Comparison of ENCODE assay signal across 10 mouse cellular contexts in the genomic region with DNA sequence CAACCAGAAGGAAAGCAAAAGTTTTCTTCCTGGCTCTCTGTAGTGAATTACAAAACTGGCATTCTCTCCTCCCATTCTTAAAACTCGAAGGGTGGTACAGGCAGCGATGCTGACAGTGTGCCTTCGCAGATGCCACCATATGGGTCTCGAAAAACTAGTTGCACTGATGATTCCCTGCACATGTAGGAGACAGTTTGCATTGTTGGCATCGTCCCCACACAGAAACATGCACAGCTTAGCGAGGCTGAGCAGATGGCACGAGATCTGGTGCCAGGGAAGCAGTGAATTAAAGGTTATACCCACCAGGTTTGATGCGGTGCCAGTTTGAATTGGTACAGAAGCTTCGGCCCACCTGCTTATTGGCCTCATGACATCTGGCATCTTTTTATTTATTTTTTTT.
DNase-seq lines count a peak whose midpoint lies in the region; ATAC-seq and TF ChIP-seq lines count a peak whose summit lies in the region.
"Had no signal": no experiment of that assay in that cellular context is flagged by ENCODE, and none has a peak within 500 bp of the region (broad histone marks: within the 10 kb centered on the region; RNA-seq: fewer than 3 reads in every experiment).

No protein-coding gene starts in this region.

- H3K4me3 ChIP-seq in neural tube, embryonic 14.5 days (ENCODE audit: low read depth, low read length) = no peak overlapping the region
- H3K4me3 ChIP-seq in kidney, adult 2 months (ENCODE audit: insufficient read depth, low read depth, low read length) = no peak overlapping the region
- H3K4me3 ChIP-seq in kidney, embryonic 15.5 days (replicated peaks) = no peak overlapping the region
- H3K4me3 ChIP-seq: heart, embryonic 13.5 days; limb, embryonic 13.5 days had no signal

- no peak for TF ChIP-seq CTCF in kidney, adult 2 months (conservative IDR thresholded peaks at IDR 0.05; ENCODE audit: insufficient read depth, insufficient read length, low read depth, low read length)

- 52% methylated on average over 9 of the region's 9 CpGs for WGBS in neural tube, embryonic 14.5 days
- 83% methylated on average over 9 of the region's 9 CpGs for WGBS in kidney, adult 2 months
- WGBS in kidney, embryonic 15.5 days = 87% methylated on average over 9 of the region's 9 CpGs

- no peaks in the 10 kb centered on the region for H3K27me3 ChIP-seq in neural tube, embryonic 14.5 days (ENCODE audit: control insufficient read depth, insufficient read depth, low read length)
- no peaks in the 10 kb centered on the region for H3K27me3 ChIP-seq in kidney, adult 2 months (replicated peaks; ENCODE audit: control insufficient read depth, insufficient read depth, low read length)
- no peaks in the 10 kb centered on the region for H3K27me3 ChIP-seq in kidney, embryonic 15.5 days
- H3K27me3 ChIP-seq: heart, embryonic 13.5 days; limb, embryonic 13.5 days had no signal

- peak; percentile 91 for DNase-seq in brain, embryonic 18.5 days (ENCODE audit: low read depth, low spot score)
- DNase-seq in cerebellum, postnatal 25 days = peak; percentile 99
- DNase-seq in layer of hippocampus, adult 9-10 months (ENCODE audit: low spot score) = peak; percentile 96
- DNase-seq in gastrocnemius, adult 18-20 months (ENCODE audit: low spot score) = no peak
- DNase-seq in kidney, adult 2 months = no peak

- H3K4me1 ChIP-seq in neural tube, embryonic 14.5 days (ENCODE audit: control insufficient read depth, insufficient read depth, low read length) = 0 out of 2 replicates have a peak, but pooled peaks cover 3% of the 10 kb centered on the region
- H3K4me1 ChIP-seq in kidney, adult 2 months (ENCODE audit: control insufficient read depth, insufficient read depth, low read length) = no peaks in the 10 kb centered on the region
- no peaks in the 10 kb centered on the region for H3K4me1 ChIP-seq in kidney, embryonic 15.5 days
- H3K4me1 ChIP-seq: heart, embryonic 13.5 days had no signal

- no peaks in the 10 kb centered on the region for H3K36me3 ChIP-seq in neural tube, embryonic 14.5 days (ENCODE audit: control insufficient read depth, insufficient read depth, low read length)
- no peaks in the 10 kb centered on the region for H3K36me3 ChIP-seq in kidney, adult 2 months (ENCODE audit: control insufficient read depth, insufficient read depth, low read length)
- H3K36me3 ChIP-seq in kidney, embryonic 15.5 days = no peaks in the 10 kb centered on the region
- H3K36me3 ChIP-seq: heart, embryonic 13.5 days; limb, embryonic 13.5 days had no signal

- no peak for TF ChIP-seq POLR2A in kidney, adult 2 months (IDR thresholded peaks at IDR 0.05; ENCODE audit: low read depth, low read length)

- no peak overlapping the region for H3K27ac ChIP-seq in neural tube, embryonic 14.5 days (ENCODE audit: low read depth, low read length)
- H3K27ac ChIP-seq in kidney, adult 2 months (ENCODE audit: insufficient read depth, low read depth, low read length) = no peak overlapping the region
- H3K27ac ChIP-seq in kidney, embryonic 15.5 days = no peak overlapping the region
- H3K27ac ChIP-seq: heart, embryonic 13.5 days; limb, embryonic 13.5 days had no signal

- no peaks in the 10 kb centered on the region for H3K9me3 ChIP-seq in neural tube, embryonic 14.5 days (ENCODE audit: control insufficient read depth, low read length)
- no peaks in the 10 kb centered on the region for H3K9me3 ChIP-seq in kidney, embryonic 15.5 days (replicated peaks)
- H3K9me3 ChIP-seq: heart, embryonic 13.5 days; limb, embryonic 13.5 days had no signal

- no peak overlapping the region for H3K9ac ChIP-seq in neural tube, embryonic 14.5 days (replicated peaks; ENCODE audit: low read depth, low read length)
- H3K9ac ChIP-seq in kidney, embryonic 15.5 days = no peak overlapping the region
- H3K9ac ChIP-seq: heart, embryonic 13.5 days; limb, embryonic 13.5 days had no signal

- ATAC-seq in neural tube, embryonic 14.5 days (ENCODE audit: low read depth) = peak; percentile 90
- no peak for ATAC-seq in activated CD4-positive, CD25-positive, alpha-beta regulatory T cell, adult 4 months
- ATAC-seq in kidney, embryonic 15.5 days (replicated peaks; ENCODE audit: low FRiP score) = no peak

- H3K4me2 ChIP-seq in neural tube, embryonic 14.5 days (ENCODE audit: low read depth, low read length) = no peak overlapping the region
- no peak overlapping the region for H3K4me2 ChIP-seq in kidney, embryonic 15.5 days
- H3K4me2 ChIP-seq: heart, embryonic 13.5 days; limb, embryonic 13.5 days had no signal

Comparison
In these comparisons a context has a peak if more than half of its experiments do, and no peak if none do; other contexts are left out.
1. DNase-seq: peak in brain, embryonic 18.5 days (single experiment), cerebellum, postnatal 25 days (2 of 2) and layer of hippocampus, adult 9-10 months (single experiment); none in gastrocnemius, adult 18-20 months (single experiment) and kidney, adult 2 months (single experiment).